Mouse (Mus musculus) ES-Bruce4 (cell line): ENCODE measurements around the gene Cenpe.

Experiments
- CTCF ChIP-seq: IDR thresholded peaks from one replicate; pipeline ENCODE4 v1.8.1; 2011; ENCODE audit warnings: low read depth, low read length
- EP300 ChIP-seq: IDR thresholded peaks from 2 replicates; pipeline ENCODE4 v1.6.1; 2011; ENCODE audit warnings: low read depth, low read length; ENCODE audit not compliant: insufficient read depth
- POLR2A ChIP-seq: IDR thresholded peaks from one replicate; pipeline ENCODE4 v1.8.1; 2011; ENCODE audit warnings: low read length; ENCODE audit not compliant: insufficient read depth

GRCm38 (mm10) chr3:135211805-135212657, at the start of gene Cenpe:
- TF ChIP-seq CTCF (no peak), POLR2A (no peak), EP300 (0 out of 2 replicates have a peak, but pooled peaks have one; percentile 18)
